Mouse (Mus musculus) spleen, adult 12 weeks (tissue): ENCODE data around the gene Trim33.
A peak's percentile ranks its signal among the peaks of the same experiment; 100 is the strongest.

ENCODE experiments used
- DNase-seq: peaks from one replicate; pipeline ENCODE4 v3.0.0; 2022; ENCODE audit warnings: low spot score

Gene Trim33

GRCm38 (mm10) chr3:103279182-103280149, at the start of gene Trim33:
Gene Trim33 (plus strand): TSS chr3:103279293.
- peak; percentile 89 for DNase-seq

GRCm38 (mm10) chr3:103232398-103232797, 46.7 kb upstream of the Trim33 start:
- DNase-seq, result no peak

- no peak for DNase-seq
Observed at GRCm38 (mm10) chr3:103241524-103241923, 37.6 kb upstream of the Trim33 start.

- no peak for DNase-seq
Observed at GRCm38 (mm10) chr3:103242156-103242555, 36.9 kb upstream of the Trim33 start.

GRCm38 (mm10) chr3:103243491-103243890, 35.6 kb upstream of the Trim33 start:
- DNase-seq, result no peak

- no peak for DNase-seq
Observed at GRCm38 (mm10) chr3:103246627-103247260, 32.3 kb upstream of the Trim33 start.

GRCm38 (mm10) chr3:103256089-103256819, 22.8 kb upstream of the Trim33 start:
- no peak for DNase-seq

- no peak for DNase-seq
Observed at GRCm38 (mm10) chr3:103262802-103263417, 16.2 kb upstream of the Trim33 start.

GRCm38 (mm10) chr3:103278561-103279181, 422 bp upstream of the Trim33 start:
- no peak for DNase-seq

- peak; percentile 47 for DNase-seq
Observed at GRCm38 (mm10) chr3:103280241-103280761, 1.2 kb downstream of the Trim33 start.

GRCm38 (mm10) chr3:103280875-103281274, 1.8 kb downstream of the Trim33 start:
- DNase-seq, result no peak

- DNase-seq, result no peak
Observed at GRCm38 (mm10) chr3:103288761-103289160, 9.7 kb downstream of the Trim33 start.

- DNase-seq, result no peak
Observed at GRCm38 (mm10) chr3:103291087-103291486, 12.0 kb downstream of the Trim33 start.

GRCm38 (mm10) chr3:103305411-103305982, 26.4 kb downstream of the Trim33 start:
- no peak for DNase-seq

- no peak for DNase-seq
Observed at GRCm38 (mm10) chr3:103309252-103309651, 30.2 kb downstream of the Trim33 start.

- DNase-seq, result no peak
Observed at GRCm38 (mm10) chr3:103309750-103310149, 30.7 kb downstream of the Trim33 start.

GRCm38 (mm10) chr3:103314291-103314690, 35.2 kb downstream of the Trim33 start:
- no peak for DNase-seq

GRCm38 (mm10) chr3:103335371-103335770, 56.3 kb downstream of the Trim33 start:
- no peak for DNase-seq

GRCm38 (mm10) chr3:103346658-103347057, 67.6 kb downstream of the Trim33 start:
- no peak for DNase-seq

GRCm38 (mm10) chr3:103353518-103353917, 74.4 kb downstream of the Trim33 start:
- DNase-seq, result no peak

GRCm38 (mm10) chr3:103354041-103354440, 74.9 kb downstream of the Trim33 start:
- DNase-seq, result no peak
